Mouse (Mus musculus) stomach, postnatal 0 days (tissue): Measurements from ENCODE around the gene Hist1h2bj.

Experiments used
- CTCF ChIP-seq: IDR thresholded peaks from 2 replicates; pipeline ENCODE4 v1.5.1; 2016; ENCODE audit warnings: antibody characterized with exemption, low read depth, mild to moderate bottlenecking, moderate library complexity
- EP300 ChIP-seq: optimal IDR thresholded peaks from 2 replicates; pipeline ENCODE3; 2016; ENCODE audit warnings: antibody characterized with exemption

DNA sequence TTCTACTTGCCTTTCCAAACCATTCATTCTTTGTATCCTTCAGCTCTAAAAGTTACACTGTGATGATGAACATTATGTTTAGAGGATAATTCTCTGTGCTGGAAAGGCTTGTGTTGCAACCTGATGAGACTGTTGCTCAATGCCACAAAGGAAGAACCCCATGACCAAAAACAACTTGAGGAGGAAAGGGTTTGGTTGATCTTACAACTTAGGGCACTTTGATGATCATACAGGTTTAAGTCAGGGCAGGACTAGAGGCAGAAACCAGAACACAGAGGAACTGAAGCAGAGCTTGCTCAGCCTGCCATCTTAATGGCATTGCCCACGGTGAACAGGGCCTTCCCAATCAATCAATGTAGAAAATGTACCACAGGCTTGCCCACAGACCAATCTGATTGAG lies 18.4 kb downstream of the Hist1h2bj start:
- TF ChIP-seq CTCF (no peak), EP300 (no peak)
